In the genomic region with DNA sequence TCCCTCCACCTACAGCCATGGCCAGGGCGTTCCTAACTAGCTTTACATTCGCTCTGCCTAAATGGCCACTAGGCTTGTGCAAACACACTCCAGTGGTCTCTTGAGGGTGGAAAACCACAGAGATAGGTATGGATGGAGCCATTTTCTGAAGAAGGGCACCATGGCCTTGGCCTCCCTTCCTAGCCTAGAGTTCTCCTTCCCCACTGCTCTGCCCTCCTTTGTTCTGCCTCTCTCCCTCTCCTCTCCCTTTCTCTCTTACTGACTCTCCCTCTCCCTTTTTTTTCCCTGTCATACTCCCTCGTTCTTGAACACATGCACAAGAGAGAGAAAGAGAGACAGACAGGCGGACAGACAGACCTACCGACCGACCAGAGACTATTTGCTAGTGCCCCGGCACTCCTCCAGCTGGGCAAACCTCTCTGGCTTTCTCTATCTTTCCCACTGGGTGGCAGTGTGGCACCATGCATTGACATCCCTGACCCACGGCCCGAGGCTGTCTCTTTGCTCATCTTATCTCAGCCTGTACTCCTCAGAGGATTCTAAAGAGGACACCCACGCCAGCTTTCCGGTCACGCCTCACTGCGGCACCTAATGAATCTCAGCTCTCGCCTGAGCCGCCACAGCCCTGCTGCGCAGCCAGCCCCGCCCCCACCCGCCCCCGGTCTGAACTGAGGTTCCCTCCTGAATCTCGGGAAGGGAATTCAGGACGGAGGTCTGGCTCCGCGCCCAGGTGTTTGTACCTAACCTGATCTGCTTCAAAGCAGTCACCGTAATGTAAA, we compare ENCODE assay signal across 8 mouse cellular contexts. TPM values are rescaled to one million over a fixed set of nuclear protein-coding genes. Genes with fewer than 3 reads are reported as not detected.
DNase-seq lines count a peak whose midpoint lies in the region; ATAC-seq and TF ChIP-seq lines count a peak whose summit lies in the region.

No protein-coding gene starts in this region.

- peak overlapping the region; percentile 0 for H3K4me3 ChIP-seq in cortical plate, adult 2 months (ENCODE audit: insufficient read depth, low read length)

- H3K4me1 ChIP-seq in cortical plate, adult 2 months (ENCODE audit: control insufficient read depth, insufficient read depth, low read length), result peaks cover 1% of the 10 kb centered on the region; the same call in 1 of the 2 replicates

- no peak for TF ChIP-seq POLR2A in cortical plate, adult 2 months (IDR thresholded peaks at IDR 0.05; ENCODE audit: extremely low read depth, insufficient read depth, low read length)

- peak; percentile 80 for ATAC-seq in inflammation-experienced regulatory T-cells, adult 6 months
- ATAC-seq in megakaryocyte progenitor cell, adult 5-6 weeks (replicated peaks; ENCODE audit: poor library complexity), result peak; percentile 99

- peak; percentile 95 for TF ChIP-seq CTCF in cortical plate, adult 2 months (IDR thresholded peaks at IDR 0.05; ENCODE audit: extremely low read depth, insufficient read depth, low read length)

- H3K27ac ChIP-seq in cortical plate, adult 2 months (ENCODE audit: insufficient read depth, low read length), result peak overlapping the region; percentile 74

- peak; percentile 82 to 95 for DNase-seq in adrenal gland, adult (ENCODE audit: inconsistent age in 2 of 2, low spot score in 1 of 2)
- DNase-seq in gastrocnemius, postnatal 14 days, result peak; percentile 81
- peak; percentile 88 to 94 for DNase-seq in left cerebral cortex, adult 9 months (ENCODE audit: low spot score in 2 of 2)
- peak; percentile 89 for DNase-seq in right cerebral cortex, postnatal 25 days
- DNase-seq in urinary bladder, postnatal 36 days (ENCODE audit: low spot score in 2 of 2), result peak; percentile 71 to 83

- intact Hi-C loops in gastrocnemius, postnatal 14 days (cut with DNase I; ENCODE audit: low total_unique reads), result no loop called here

RNA-seq across cellular contexts. Expression of gene Allc, which starts 7.0 kb away (rescaled TPM):
- 0.46 and 0.66 TPM in 2 replicates for polyA plus RNA-seq in cortical plate, adult 2 months (2012; rRNA removed)
- not detected for total RNA-seq in gastrocnemius, postnatal 14 days (2021)
- polyA plus RNA-seq in inflammation-experienced regulatory T-cells, adult 6 months (2017; shearing (Covaris generic)), result not detected
- total RNA-seq in megakaryocyte progenitor cell, adult 5-6 weeks (2015), result not detected in 2 replicates
- total RNA-seq in megakaryocyte progenitor cell, adult 5-6 weeks (2017), result not detected in 2 replicates

RNA-seq across cellular contexts. Expression of gene Colec11, which starts 33.9 kb away (rescaled TPM):
- 0.98 and 1.1 TPM in 2 replicates for polyA plus RNA-seq in cortical plate, adult 2 months (2012; rRNA removed)
- total RNA-seq in gastrocnemius, postnatal 14 days (2021), result 1 to 10 TPM; 1.4 TPM
- polyA plus RNA-seq in inflammation-experienced regulatory T-cells, adult 6 months (2017; shearing (Covaris generic)), result under 1 TPM in 1 of 3 experiments, not detected in 2; 0.31 TPM
- not detected in 2 replicates for total RNA-seq in megakaryocyte progenitor cell, adult 5-6 weeks (2015)
- 0.17 and 0.95 TPM in 2 replicates for total RNA-seq in megakaryocyte progenitor cell, adult 5-6 weeks (2017)

RNA-seq across cellular contexts. Expression of gene Dcdc2c, which starts 37.1 kb away (rescaled TPM):
- polyA plus RNA-seq in cortical plate, adult 2 months (2012; rRNA removed), result 0.68 and 0.77 TPM in 2 replicates
- total RNA-seq in gastrocnemius, postnatal 14 days (2021), result under 1 TPM in 1 of 2 experiments, not detected in 1; 0.16 TPM
- polyA plus RNA-seq in inflammation-experienced regulatory T-cells, adult 6 months (2017; shearing (Covaris generic)), result not detected
- total RNA-seq in megakaryocyte progenitor cell, adult 5-6 weeks (2015), result not detected in 2 replicates
- total RNA-seq in megakaryocyte progenitor cell, adult 5-6 weeks (2017), result 0.37 and 0.61 TPM in 2 replicates

RNA-seq across cellular contexts. Expression of gene Rps7, which starts 46.5 kb away (rescaled TPM):
- 368 and 372 TPM in 2 replicates for polyA plus RNA-seq in cortical plate, adult 2 months (2012; rRNA removed)
- total RNA-seq in gastrocnemius, postnatal 14 days (2021), result 100 to 1,000 TPM; 261 to 309 TPM
- polyA plus RNA-seq in inflammation-experienced regulatory T-cells, adult 6 months (2017; shearing (Covaris generic)), result 1,000 to 10,000 TPM; 1,531 to 2,541 (median 1,663) TPM
- 2,571 and 2,731 TPM in 2 replicates for total RNA-seq in megakaryocyte progenitor cell, adult 5-6 weeks (2015)
- total RNA-seq in megakaryocyte progenitor cell, adult 5-6 weeks (2017), result 4,806 and 4,883 TPM in 2 replicates

Comparison
In these comparisons a context has a peak if more than half of its experiments do, and no peak if none do; other contexts are left out.
1. Peak in every context shown above with its lines: DNase-seq, ATAC-seq, H3K4me3 ChIP-seq and H3K27ac ChIP-seq.